Mouse (Mus musculus) heart, adult 2 months (tissue): ENCODE data around the gene Map3k7cl.

Experiments
- CTCF ChIP-seq: fragments of 200-600 bp; IDR thresholded peaks from 2 replicates; pipeline ENCODE4 v1.8.1; 2022; ENCODE audit warnings: antibody characterized with exemption, mild to moderate bottlenecking, moderate library complexity
- POLR2A ChIP-seq: fragments of 200-500 bp; IDR thresholded peaks from 2 replicates; pipeline ENCODE4 v1.6.1; 2011; ENCODE audit warnings: mild to moderate bottlenecking, low read depth, low read length, control low read depth; ENCODE audit not compliant: insufficient read depth

GRCm38 (mm10) chr16:87610556-87611295, 57.6 kb downstream of the Map3k7cl start:
- TF ChIP-seq CTCF = no peak
- no peak for TF ChIP-seq POLR2A
